Mouse (Mus musculus): ENCODE measurements at regions not wholly inside any gene's neighbourhood (a gene's known extent, or its start where the extent isn't known, plus 50 kb on each side); places are given as distances from the start of the nearest gene placed in this dataset.

- peak; percentile 56 for DNase-seq (ENCODE audit: low read depth, low spot score)
Measured at GRCm38 (mm10) chr11:39794183-39794652, 900.8 kb downstream of the Mat2b start.

- DNase-seq (ENCODE audit: low read depth, low spot score): no peak
Measured at GRCm38 (mm10) chr11:39792112-39792511, 902.9 kb downstream of the Mat2b start.

Data from R1 (cell line).